Mouse (Mus musculus) heart, adult 2 months (tissue): ENCODE measurements at regions not wholly inside any gene's neighbourhood (a gene's known extent, or its start where the extent isn't known, plus 50 kb on each side); places are given as distances from the start of the nearest gene placed in this dataset.

Experiments used
- DNase-seq, 2 experiments: peaks; one replicate each; pipeline ENCODE4 v3.0.0; 2021
- H3K27ac ChIP-seq: fragments of 200-600 bp; 2 replicates; pipeline ENCODE4 v1.8.1; 2022
- H3K27me3 ChIP-seq: fragments of 200-500 bp; 2 replicates; pipeline ENCODE4 v1.6.1; 2012; ENCODE audit warnings: mild to moderate bottlenecking, low read length, inconsistent platforms, mixed read lengths; ENCODE audit not compliant: control insufficient read depth, insufficient read depth
- H3K36me3 ChIP-seq: fragments of 200-500 bp; 2 replicates; pipeline ENCODE4 v1.6.1; 2012; ENCODE audit warnings: low read length, inconsistent platforms; ENCODE audit not compliant: control insufficient read depth, insufficient read depth
- H3K4me1 ChIP-seq: fragments of 200-500 bp; 2 replicates; pipeline ENCODE4 v1.6.1; 2011; ENCODE audit warnings: low read length; ENCODE audit not compliant: control insufficient read depth, insufficient read depth
- H3K4me3 ChIP-seq: fragments of 200-600 bp; 2 replicates; pipeline ENCODE4 v1.8.1; 2022
- H3K79me2 ChIP-seq: fragments of 200-500 bp; replicated peaks from 2 replicates; pipeline ENCODE4 v1.6.1; 2012; ENCODE audit warnings: mild to moderate bottlenecking, inconsistent platforms, low read length, moderate library complexity, mixed read lengths; ENCODE audit not compliant: control insufficient read depth, insufficient read depth
- H3K9ac ChIP-seq: fragments of 200-500 bp; 2 replicates; pipeline ENCODE4 v1.6.1; 2012; ENCODE audit warnings: low read depth, mild to moderate bottlenecking, control low read depth, inconsistent platforms, low read length, mixed read lengths
- CTCF ChIP-seq: fragments of 200-600 bp; IDR thresholded peaks from 2 replicates; pipeline ENCODE4 v1.8.1; 2022; ENCODE audit warnings: antibody characterized with exemption, mild to moderate bottlenecking, moderate library complexity
- EP300 ChIP-seq: fragments of 200-500 bp; IDR thresholded peaks from 2 replicates; pipeline ENCODE4 v1.6.1; 2011; ENCODE audit warnings: low read depth, low read length, control low read depth; ENCODE audit not compliant: insufficient read depth
- POLR2A ChIP-seq: fragments of 200-500 bp; IDR thresholded peaks from 2 replicates; pipeline ENCODE4 v1.6.1; 2011; ENCODE audit warnings: mild to moderate bottlenecking, low read depth, low read length, control low read depth; ENCODE audit not compliant: insufficient read depth
- WGBS: fragments of 180-500 bp; shearing (Covaris S2); methylation state at CpG from one replicate; pipeline ENCODE4 v1.1.7; 2018; 5-methylcytosine and 5-hydroxymethylcytosine counted together
- intact Hi-C: fragments of 180-260 bp; cut with DNase I; formaldehyde crosslinking; loops from one replicate; pipeline ENCODE4 v1.15.1; 2025

DNA sequence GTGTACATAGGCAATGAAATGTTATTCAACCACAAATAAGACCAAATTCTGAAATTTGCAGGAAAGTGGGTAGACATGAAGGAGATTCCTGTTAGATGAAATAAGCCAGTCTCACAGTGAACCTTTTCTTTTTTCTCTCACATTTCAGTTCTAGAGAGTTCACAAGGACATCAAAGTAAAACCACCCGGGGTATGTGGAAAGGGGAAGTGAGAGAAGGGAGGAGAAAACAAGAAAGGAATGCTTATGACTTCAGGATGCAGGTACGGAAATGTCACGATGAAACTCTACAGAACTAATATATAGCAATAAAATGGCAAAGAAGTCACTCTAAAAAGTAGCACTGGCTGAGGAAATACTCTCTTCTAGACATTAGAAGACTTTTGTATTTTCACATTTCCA, 548.7 kb upstream of the Klf4 start:
- Histone ChIP-seq H3K9ac (no peak overlapping the region), H3K4me3 (no peak overlapping the region), H3K27me3 (no peaks in the 10 kb centered on the region), H3K27ac (no peak overlapping the region), H3K36me3 (no peaks in the 10 kb centered on the region), H3K79me2 (no peaks in the 10 kb centered on the region), H3K4me1 (no peaks in the 10 kb centered on the region)
- DNase-seq = no peak
- intact Hi-C loops = no loop called here
- no peak for TF ChIP-seq EP300
- no peak for TF ChIP-seq CTCF
- TF ChIP-seq POLR2A = no peak
- 68% methylated on average over 3 of the region's 3 CpGs for WGBS

DNA sequence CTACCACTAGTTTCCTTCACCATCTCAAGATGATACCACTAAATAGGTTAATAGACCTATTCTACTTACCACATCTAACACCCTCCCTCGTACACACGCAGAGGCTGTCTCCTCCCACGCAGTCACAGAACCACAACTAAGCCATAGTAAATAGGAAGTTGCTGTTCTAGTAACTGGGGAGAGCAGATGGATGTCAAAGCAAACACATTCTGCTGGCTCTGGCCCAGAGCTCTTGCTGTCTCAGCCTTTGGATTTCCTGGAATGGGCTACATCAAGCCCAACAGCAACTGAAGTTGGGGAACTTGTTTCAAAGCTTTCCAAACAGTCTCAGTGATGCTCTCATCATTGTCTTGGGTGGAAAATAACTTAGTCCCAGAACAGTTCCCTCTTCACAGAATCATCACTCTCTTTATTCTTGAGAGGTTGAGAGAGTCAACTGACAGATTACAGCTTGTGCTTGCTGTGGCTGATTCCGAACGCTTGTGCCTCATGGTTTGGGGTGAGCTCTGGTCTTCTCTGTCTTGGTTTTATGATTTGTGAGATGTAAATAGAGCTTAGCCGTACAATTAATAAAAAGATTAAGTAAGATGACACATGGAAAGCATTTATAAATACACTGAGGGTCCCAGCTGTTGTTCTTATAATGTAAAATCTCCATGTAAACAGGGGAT, 538.5 kb upstream of the Klf4 start:
- intact Hi-C loops = no loop called here
- Histone ChIP-seq H3K36me3 (no peaks in the 10 kb centered on the region; the same call in 1 of the 2 replicates), H3K79me2 (no peaks in the 10 kb centered on the region), H3K4me1 (peaks cover 4% of the 10 kb centered on the region; the same call in 1 of the 2 replicates), H3K4me3 (no peak overlapping the region), H3K9ac (no peak overlapping the region), H3K27me3 (no peaks in the 10 kb centered on the region), H3K27ac (no peak overlapping the region)
- DNase-seq = peak; percentile 50 to 68
- 45% methylated on average over 6 of the region's 6 CpGs for WGBS
- TF ChIP-seq EP300 = 0 out of 2 replicates have a peak, but pooled peaks have one; percentile 11
- no peak for TF ChIP-seq CTCF

DNA sequence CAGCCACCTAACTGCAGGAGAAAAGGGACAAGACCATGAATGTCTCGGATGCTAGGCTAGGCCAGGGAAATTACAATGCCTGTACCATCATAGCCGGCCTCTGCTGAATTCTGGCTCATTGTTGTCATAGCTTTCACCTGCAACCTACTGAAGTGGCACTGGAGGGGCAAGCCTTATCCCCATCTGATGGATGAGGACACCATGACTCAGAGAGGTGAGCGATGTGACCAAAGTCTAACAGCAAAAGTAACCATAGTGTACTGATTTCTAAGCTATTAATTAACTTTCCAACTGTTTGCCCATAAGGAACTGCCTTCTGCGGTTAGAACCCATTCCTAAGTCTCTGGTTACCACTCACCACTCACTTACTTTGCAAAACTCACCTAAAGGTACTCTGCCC, 536.6 kb upstream of the Klf4 start:
- H3K36me3 ChIP-seq = no peaks in the 10 kb centered on the region; the same call in 1 of the 2 replicates
- no peak overlapping the region for H3K9ac ChIP-seq
- no peak overlapping the region for H3K4me3 ChIP-seq
- intact Hi-C loops = no loop called here
- DNase-seq = no peak
- 95% methylated on average over 4 of the region's 4 CpGs for WGBS
- H3K27me3 ChIP-seq = no peaks in the 10 kb centered on the region
- no peak for TF ChIP-seq CTCF
- H3K4me1 ChIP-seq = peaks cover 4% of the 10 kb centered on the region; the same call in 1 of the 2 replicates
- no peaks in the 10 kb centered on the region for H3K79me2 ChIP-seq
- H3K27ac ChIP-seq = no peak overlapping the region

DNA sequence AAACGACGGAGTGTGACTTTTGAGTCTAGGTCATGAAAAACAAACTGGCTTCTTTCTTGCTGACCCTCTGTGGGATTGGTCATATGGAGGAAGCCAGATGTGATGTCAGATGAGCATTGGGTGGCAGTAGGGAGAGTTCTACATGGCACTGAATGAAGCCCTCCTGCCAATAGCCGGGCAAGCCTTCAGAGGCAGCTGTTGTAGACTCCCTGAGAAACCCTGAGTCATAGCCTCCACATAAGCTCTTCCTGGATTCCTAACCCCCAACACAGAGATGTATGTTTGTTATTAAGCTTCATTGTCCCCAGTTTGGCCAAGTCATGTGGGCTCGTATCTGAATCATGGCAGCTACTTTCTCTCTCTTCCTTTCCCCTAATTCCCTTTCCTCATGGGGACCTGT, 532.4 kb upstream of the Klf4 start:
- Histone ChIP-seq H3K79me2 (no peaks in the 10 kb centered on the region), H3K27me3 (no peaks in the 10 kb centered on the region), H3K4me3 (no peak overlapping the region), H3K4me1 (no peaks in the 10 kb centered on the region), H3K9ac (no peak overlapping the region), H3K27ac (no peak overlapping the region), H3K36me3 (no peaks in the 10 kb centered on the region)
- no peak for DNase-seq
- 91% methylated on average over 4 of the region's 4 CpGs for WGBS
- intact Hi-C loops = no loop called here
- TF ChIP-seq POLR2A = no peak
- TF ChIP-seq CTCF = no peak
- no peak for TF ChIP-seq EP300

DNA sequence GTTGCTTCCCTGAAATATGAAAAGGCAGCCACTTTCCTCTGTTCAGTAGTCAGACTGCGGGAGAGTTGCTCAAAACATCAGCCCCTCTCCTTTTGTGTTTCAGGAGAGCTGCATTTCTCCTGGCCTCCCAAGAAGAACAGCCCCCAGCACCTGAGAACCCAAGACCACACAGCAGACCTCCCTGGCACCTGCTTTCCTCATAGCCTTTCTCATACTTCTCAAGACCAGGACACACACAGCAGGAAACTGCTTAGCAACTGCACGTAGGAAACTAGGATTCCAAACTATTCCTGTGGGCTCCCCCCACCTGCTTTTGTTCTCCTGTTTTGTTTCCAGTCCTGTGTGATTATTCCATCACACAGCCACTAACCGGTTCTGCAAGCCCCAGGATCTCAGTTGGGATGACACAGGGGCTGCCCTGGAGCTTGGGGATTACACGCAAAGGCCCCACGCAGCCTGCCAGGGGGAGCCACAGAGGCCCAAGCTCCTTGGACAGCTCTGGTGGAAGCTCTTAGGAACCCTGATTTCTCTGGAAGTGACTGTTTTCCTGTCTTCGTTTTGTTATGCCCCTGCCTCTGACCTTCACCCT, 519.6 kb upstream of the Klf4 start:
- peak; percentile 50 for TF ChIP-seq CTCF
- no peak for TF ChIP-seq EP300
- TF ChIP-seq POLR2A = no peak
- DNase-seq = peak in 1 of 2 experiments; percentile 26
- Histone ChIP-seq H3K4me3 (no peak overlapping the region), H3K27me3 (no peaks in the 10 kb centered on the region), H3K4me1 (no peaks in the 10 kb centered on the region), H3K36me3 (no peaks in the 10 kb centered on the region), H3K9ac (no peak overlapping the region), H3K27ac (no peak overlapping the region), H3K79me2 (no peaks in the 10 kb centered on the region)
- WGBS = 43% methylated on average over 6 of the region's 6 CpGs
- intact Hi-C loops = loop anchor here (10.0 kb wide), 1 partner anchor 537 kb away; no protein-coding TSS in a partner anchor

DNA sequence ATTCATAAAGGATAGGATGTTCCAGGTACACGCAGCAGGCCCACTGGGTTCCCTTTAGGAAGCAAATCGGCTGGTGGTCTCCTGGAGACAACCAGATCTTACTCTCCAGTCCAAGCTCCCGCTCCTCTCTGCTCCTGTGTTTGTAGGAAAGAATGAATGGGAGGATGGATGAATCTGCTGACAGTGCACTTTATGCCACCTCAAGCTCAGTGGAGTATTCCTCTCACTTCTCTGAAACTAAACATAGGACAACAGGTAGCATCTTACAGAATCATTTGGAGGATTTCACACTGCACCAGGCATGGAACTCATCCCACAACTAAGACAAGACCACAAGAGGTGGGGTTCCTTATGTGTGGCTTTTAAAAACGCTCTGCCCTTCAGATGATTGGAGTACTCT, 507.1 kb upstream of the Klf4 start:
- H3K36me3 ChIP-seq = no peaks in the 10 kb centered on the region
- WGBS = 95% methylated on average over 4 of the region's 4 CpGs
- intact Hi-C loops = no loop called here
- no peaks in the 10 kb centered on the region for H3K27me3 ChIP-seq
- H3K27ac ChIP-seq = no peak overlapping the region
- no peak overlapping the region for H3K4me3 ChIP-seq
- H3K9ac ChIP-seq = no peak overlapping the region
- no peak for TF ChIP-seq POLR2A
- TF ChIP-seq CTCF = no peak
- TF ChIP-seq EP300 = no peak
- no peaks in the 10 kb centered on the region for H3K79me2 ChIP-seq
- H3K4me1 ChIP-seq = no peaks in the 10 kb centered on the region
- no peak for DNase-seq
